Mouse (Mus musculus) ES-Bruce4 (cell line): ENCODE data around the gene Man1c1.
A peak's percentile ranks its signal among the peaks of the same experiment; 100 is the strongest.

Experiments used
- CTCF ChIP-seq: IDR thresholded peaks from one replicate; pipeline ENCODE4 v1.8.1; 2011; ENCODE audit warnings: low read depth, low read length
- EP300 ChIP-seq: IDR thresholded peaks from 2 replicates; pipeline ENCODE4 v1.6.1; 2011; ENCODE audit warnings: low read depth, low read length; ENCODE audit not compliant: insufficient read depth
- POLR2A ChIP-seq: IDR thresholded peaks from one replicate; pipeline ENCODE4 v1.8.1; 2011; ENCODE audit warnings: low read length; ENCODE audit not compliant: insufficient read depth

DNA sequence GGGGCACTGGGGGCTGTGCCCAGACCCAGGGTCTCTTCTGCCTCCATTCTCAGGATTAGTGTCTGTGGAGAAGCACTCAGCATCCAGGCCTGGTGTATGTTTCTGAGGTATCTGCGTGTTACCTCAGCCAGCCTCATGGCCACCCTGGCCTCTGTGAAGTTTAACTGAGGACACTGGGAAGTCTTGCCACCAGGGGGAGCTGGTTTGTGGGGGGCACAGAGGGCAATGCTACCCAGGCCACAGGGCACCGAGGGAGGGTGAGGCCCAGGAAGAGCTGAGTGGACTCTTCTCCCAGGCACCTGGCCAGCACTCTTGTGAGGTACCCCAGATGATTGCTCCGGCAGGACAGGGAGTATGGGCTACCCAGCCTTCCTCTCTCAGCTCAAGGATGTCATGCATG lies 120.6 kb downstream of the Man1c1 start:
- TF ChIP-seq CTCF: peak; percentile 37
- TF ChIP-seq POLR2A: no peak
- TF ChIP-seq EP300: no peak
